Mouse (Mus musculus) large intestine, adult 2 months (tissue): ENCODE data around the gene Fermt1. TPM values are rescaled to one million over a fixed set of nuclear protein-coding genes. Genes with fewer than 3 reads are reported as not detected.

Experiments used
- DNase-seq: peaks from one replicate; pipeline ENCODE4 v3.0.0-alpha.2; 2012; ENCODE audit warnings: low read depth, low spot score
- WGBS: fragments of 180-500 bp; shearing (Covaris S2); methylation state at CpG from one replicate; pipeline ENCODE4 v1.1.7; 2018; 5-methylcytosine and 5-hydroxymethylcytosine counted together
- polyA plus RNA-seq: library from polyadenylated mRNA; depleted of rRNA; stranded (reverse); fragments of >200 nt; gene quantifications from 2 replicates; pipeline ENCODE4 v1.2.3, GENCODE M21; 2012

The Fermt1 gene
- polyA plus RNA-seq, 1 experiment, result 15.7 TPM

GRCm38 (mm10) chr2:132923290-132924085, 22.2 kb downstream of the Fermt1 start:
- DNase-seq, result no peak
- WGBS, result 26% methylated on average over 8 of the region's 8 CpGs

- 28% methylated on average over 9 of the region's 9 CpGs for WGBS
These were observed 23.4 kb downstream of the Fermt1 start for GRCm38 (mm10) chr2:132922076-132922873.

GRCm38 (mm10) chr2:132914785-132915184, 30.9 kb downstream of the Fermt1 start:
- 78% methylated on average over 1 of the region's 1 CpGs for WGBS

More at GRCm38 (mm10) chr2:132922076-132922873, 23.4 kb downstream of the Fermt1 start:
- DNase-seq, result peak; percentile 89

GRCm38 (mm10) chr2:132906763-132907162, 38.9 kb downstream of the Fermt1 start:
- WGBS, result 37% methylated on average over 8 of the region's 8 CpGs
- DNase-seq, result no peak

More at GRCm38 (mm10) chr2:132914785-132915184, 30.9 kb downstream of the Fermt1 start:
- DNase-seq, result no peak

GRCm38 (mm10) chr2:132904961-132905360, 40.7 kb downstream of the Fermt1 start:
- no peak for DNase-seq
- WGBS, result 76% methylated on average over 2 of the region's 2 CpGs

GRCm38 (mm10) chr2:132903498-132903897, 42.2 kb downstream of the Fermt1 start:
- no peak for DNase-seq
- 40% methylated on average over 3 of the region's 3 CpGs for WGBS

GRCm38 (mm10) chr2:132902056-132902455, 43.6 kb downstream of the Fermt1 start:
- WGBS, result 71% methylated on average over 4 of the region's 4 CpGs
- DNase-seq, result no peak

GRCm38 (mm10) chr2:132901636-132902035, 44.1 kb downstream of the Fermt1 start:
- DNase-seq, result no peak
- 81% methylated on average over 4 of the region's 4 CpGs for WGBS

GRCm38 (mm10) chr2:132900596-132900995, 45.1 kb downstream of the Fermt1 start:
- 62% methylated on average over 1 of the region's 1 CpGs for WGBS

GRCm38 (mm10) chr2:132898211-132898610, 47.5 kb downstream of the Fermt1 start:
- 23% methylated on average over 1 of the region's 1 CpGs for WGBS
- no peak for DNase-seq

More at GRCm38 (mm10) chr2:132900596-132900995, 45.1 kb downstream of the Fermt1 start:
- no peak for DNase-seq

GRCm38 (mm10) chr2:132893826-132894225, 51.9 kb downstream of the Fermt1 start:
- DNase-seq, result no peak
- WGBS, result 71% methylated on average over 5 of the region's 5 CpGs

- 83% methylated on average over 7 of the region's 7 CpGs for WGBS
- DNase-seq, result no peak
These were observed 60.4 kb downstream of the Fermt1 start for GRCm38 (mm10) chr2:132885312-132885711.

- DNase-seq, result no peak
These were observed 61.3 kb downstream of the Fermt1 start for GRCm38 (mm10) chr2:132884303-132884967.

GRCm38 (mm10) chr2:132880844-132881645, 64.7 kb downstream of the Fermt1 start, which contains the start of gene Lrrn4:
Gene Lrrn4, minus strand, starts transcription at chr2:132880891.
- 47% methylated on average over 12 of the region's 12 CpGs for WGBS
- no peak for DNase-seq

More at GRCm38 (mm10) chr2:132884303-132884967, 61.3 kb downstream of the Fermt1 start:
- 67% methylated on average over 8 of the region's 8 CpGs for WGBS

- WGBS, result 1% methylated on average over 58 of the region's 58 CpGs
- no peak for DNase-seq
These were observed 66.3 kb downstream of the Fermt1 start for GRCm38 (mm10) chr2:132879261-132880044.

- WGBS, result 50% methylated on average over 1 of the region's 1 CpGs
- DNase-seq, result no peak
These were observed 68.7 kb downstream of the Fermt1 start for GRCm38 (mm10) chr2:132876991-132877390.

- WGBS, result 66% methylated on average over 10 of the region's 10 CpGs
- DNase-seq, result no peak
These were observed 71.9 kb downstream of the Fermt1 start for GRCm38 (mm10) chr2:132873657-132874326.

GRCm38 (mm10) chr2:132871663-132872062, 74.0 kb downstream of the Fermt1 start:
- DNase-seq, result peak; percentile 59
- WGBS, result 29% methylated on average over 3 of the region's 3 CpGs
